Mouse (Mus musculus) Patski (cell line): ENCODE data around the gene Fgd2. TPM values are rescaled to one million over a fixed set of nuclear protein-coding genes. Genes with fewer than 3 reads are reported as not detected.
"Not testable (repeated sequence)": the region's sequence is repeated elsewhere in the genome, so short reads cannot be mapped to it uniquely, and the experiment has no call there.

Experiments
- ATAC-seq: fragments of 100-300 bp; one replicate; pipeline ENCODE4 v1.8.0; 2021
- CTCF ChIA-PET: fragments of 350-600 bp; sonication (Branson Sonifier 250); formaldehyde crosslinking; loops from one replicate; lab custom pipeline; 2022; ENCODE audit warnings: inconsistent platforms; lab: Charles Lee
- POLR2A ChIA-PET: fragments of 350-600 bp; sonication (Branson Sonifier 250); formaldehyde crosslinking; loops from one replicate; lab custom pipeline; 2022; ENCODE audit warnings: antibody characterized with exemption, inconsistent platforms; lab: Charles Lee
- DNase-seq: peaks from one replicate; pipeline ENCODE4 v3.0.0-alpha.2; 2011; ENCODE audit warnings: low read depth, low spot score
- H3K27me3 ChIP-seq: fragments of 371-371 bp; one replicate; pipeline ENCODE4 v1.5.1; 2021
- CTCF ChIP-seq: fragments of 100-300 bp; IDR thresholded peaks from one replicate; pipeline ENCODE4 v1.5.1; 2021
- in situ Hi-C: fragments of 300-500 bp; cut with MboI; formaldehyde crosslinking; loops from 3 replicates; pipeline ENCODE4 v1.11.1; 2018; ENCODE audit warnings: low pct_unique_long_range_greater_than_20kb, mixed read lengths
- polyA plus RNA-seq: library from polyadenylated mRNA; unstranded; gene quantifications from one replicate; pipeline ENCODE4 v1.2.3, GENCODE M21; 2021

Fgd2 gene
- 0.46 TPM for polyA plus RNA-seq

GRCm38 (mm10) chr17:29360761-29361221 lies at the start of gene Fgd2:
TSS of gene Fgd2 (plus strand) at chr17:29360914.
- ChIA-PET POLR2A (no interaction called here), CTCF (interaction anchor here (2.7 kb wide), 1 partner anchor 11 kb away, joined by 7 read pairs; no protein-coding TSS in a partner anchor)
- H3K27me3 ChIP-seq = no peaks in the 10 kb centered on the region
- no peak for TF ChIP-seq CTCF
- ATAC-seq (no peak), DNase-seq (no peak)
- in situ Hi-C loops = no loop called here

GRCm38 (mm10) chr17:29311602-29312001 lies 49.1 kb upstream of the Fgd2 start:
- TF ChIP-seq CTCF = no peak
- ChIA-PET POLR2A (no interaction called here), CTCF (interaction anchor here (0.9 kb wide), 1 partner anchor 10 kb away, joined by 3 read pairs; no protein-coding TSS in a partner anchor)
- in situ Hi-C loops = no loop called here
- no peaks in the 10 kb centered on the region for H3K27me3 ChIP-seq
- DNase-seq (no peak), ATAC-seq (no peak)

GRCm38 (mm10) chr17:29312082-29312481 lies 48.6 kb upstream of the Fgd2 start:
- ChIA-PET POLR2A (no interaction called here), CTCF (interaction anchor here (0.9 kb wide), 1 partner anchor 10 kb away, joined by 3 read pairs; no protein-coding TSS in a partner anchor)
- in situ Hi-C loops = no loop called here

GRCm38 (mm10) chr17:29313300-29313699 lies 47.4 kb upstream of the Fgd2 start:
- DNase-seq (no peak), ATAC-seq (no peak)
- ChIA-PET POLR2A (no interaction called here), CTCF (no interaction called here)
- H3K27me3 ChIP-seq = no peaks in the 10 kb centered on the region
- TF ChIP-seq CTCF = no peak
- in situ Hi-C loops = no loop called here

More at GRCm38 (mm10) chr17:29312082-29312481, 48.6 kb upstream of the Fgd2 start:
- no peaks in the 10 kb centered on the region for H3K27me3 ChIP-seq
- TF ChIP-seq CTCF = no peak
- DNase-seq (no peak), ATAC-seq (no peak)

GRCm38 (mm10) chr17:29315672-29316465 lies 44.8 kb upstream of the Fgd2 start:
- no peak for ATAC-seq
- ChIA-PET CTCF (interaction anchor here (0.7 to 1.2 kb wide), 3 partner anchors 12 to 55 kb away, joined by 3 to 4 read pairs (median 3); partner anchors contain the start of gene BC004004), POLR2A (interaction anchor here (0.9 to 1.4 kb wide), 2 partner anchors 12 to 14 kb away, joined by 3 to 4 read pairs; no protein-coding TSS in a partner anchor)
- DNase-seq = peak; percentile 24
- in situ Hi-C loops = no loop called here
- no peak for TF ChIP-seq CTCF
- H3K27me3 ChIP-seq = no peaks in the 10 kb centered on the region

- ChIA-PET POLR2A (interaction anchor here (0.7 kb wide), 1 partner anchor 59 kb away, joined by 4 read pairs; no protein-coding TSS in a partner anchor), CTCF (no interaction called here)
- ATAC-seq = no peak
- DNase-seq = no peak
- no peak for TF ChIP-seq CTCF
- in situ Hi-C loops = no loop called here
- no peaks in the 10 kb centered on the region for H3K27me3 ChIP-seq
Observed at GRCm38 (mm10) chr17:29316891-29317290, 43.8 kb upstream of the Fgd2 start.

- in situ Hi-C loops, ATAC-seq, DNase-seq, CTCF ChIA-PET, H3K27me3 ChIP-seq: not testable (repeated sequence)
- POLR2A ChIA-PET = interaction anchor here (0.7 kb wide), 1 partner anchor 59 kb away, joined by 4 read pairs; no protein-coding TSS in a partner anchor
Observed at GRCm38 (mm10) chr17:29317380-29317779, 43.3 kb upstream of the Fgd2 start, which contains the start of gene Pi16. TSS of gene Pi16 (plus strand) at chr17:29317680.

GRCm38 (mm10) chr17:29318731-29319250 lies 41.9 kb upstream of the Fgd2 start:
- ChIA-PET CTCF (interaction anchor here (1.1 kb wide), 1 partner anchor 16 kb away, joined by 3 read pairs; no protein-coding TSS in a partner anchor), POLR2A (no interaction called here)
- ATAC-seq (no peak), DNase-seq (no peak)
- no peak for TF ChIP-seq CTCF
- in situ Hi-C loops = no loop called here
- H3K27me3 ChIP-seq = no peaks in the 10 kb centered on the region

GRCm38 (mm10) chr17:29319476-29319875 lies 41.2 kb upstream of the Fgd2 start:
- H3K27me3 ChIP-seq = no peaks in the 10 kb centered on the region
- CTCF ChIA-PET = interaction anchor here (1.1 to 1.9 kb wide), 2 partner anchors 11 to 16 kb away, joined by 3 to 4 read pairs; no protein-coding TSS in a partner anchor
- no peak for ATAC-seq
- in situ Hi-C loops = no loop called here
- POLR2A ChIA-PET = no interaction called here
- DNase-seq = no peak
- TF ChIP-seq CTCF = no peak

- DNase-seq (no peak), ATAC-seq (no peak)
- in situ Hi-C loops = no loop called here
- H3K27me3 ChIP-seq = no peaks in the 10 kb centered on the region
- ChIA-PET CTCF (interaction anchor here (1.9 kb wide), 1 partner anchor 11 kb away, joined by 4 read pairs; no protein-coding TSS in a partner anchor), POLR2A (no interaction called here)
- no peak for TF ChIP-seq CTCF
Observed at GRCm38 (mm10) chr17:29319881-29320639, 40.7 kb upstream of the Fgd2 start.
